Mouse (Mus musculus) kidney, embryonic 14.5 days (tissue): ENCODE data around the gene Hilpda. TPM values are rescaled to one million over a fixed set of nuclear protein-coding genes. Genes with fewer than 3 reads are reported as not detected.

ENCODE experiments used
- ATAC-seq: fragments of 200-750 bp; cut with Nextera tagmentation; 2 replicates; pipeline ENCODE4 v1.8.0; 2017; ENCODE audit warnings: moderate number of reproducible peaks, mild to moderate bottlenecking, moderate TSS enrichment, moderate library complexity; ENCODE audit not compliant: low FRiP score, low TSS enrichment
- H3K27ac ChIP-seq: fragments of 300-500 bp; sonication (generic); 2 replicates; pipeline ENCODE4 v1.5.1; 2014; ENCODE audit warnings: low read depth, mild to moderate bottlenecking, low read length, moderate library complexity, mixed read lengths
- H3K27me3 ChIP-seq: fragments of 300-500 bp; sonication (generic); 2 replicates; pipeline ENCODE4 v1.6.1; 2014; ENCODE audit warnings: mild to moderate bottlenecking, low read length; ENCODE audit not compliant: control insufficient read depth, insufficient read depth
- H3K36me3 ChIP-seq: fragments of 300-500 bp; sonication (generic); 2 replicates; pipeline ENCODE4 v1.6.1; 2014; ENCODE audit warnings: low read length, mixed read lengths; ENCODE audit not compliant: control insufficient read depth, insufficient read depth
- H3K4me1 ChIP-seq: fragments of 300-500 bp; sonication (generic); 2 replicates; pipeline ENCODE4 v1.6.1; 2014; ENCODE audit warnings: low read length, mixed read lengths; ENCODE audit not compliant: control insufficient read depth, insufficient read depth
- H3K4me2 ChIP-seq: fragments of 300-500 bp; sonication (generic); replicated peaks from 2 replicates; pipeline ENCODE4 v1.6.1; 2014; ENCODE audit warnings: low read depth, mild to moderate bottlenecking, low read length
- H3K4me3 ChIP-seq: fragments of 300-500 bp; sonication (generic); 2 replicates; pipeline ENCODE4 v1.5.1; 2014; ENCODE audit warnings: mild to moderate bottlenecking, low read length
- H3K9ac ChIP-seq: fragments of 300-500 bp; sonication (generic); 2 replicates; pipeline ENCODE4 v1.6.1; 2014; ENCODE audit warnings: low read depth, mild to moderate bottlenecking, low read length, moderate library complexity
- H3K9me3 ChIP-seq: fragments of 300-500 bp; sonication (generic); 2 replicates; pipeline ENCODE4 v1.6.1; 2016; ENCODE audit warnings: low read length; ENCODE audit not compliant: control insufficient read depth
- WGBS: fragments of 180-500 bp; shearing (Covaris S2); extraction: QIAGEN DNeasy Blood & Tissue Kit; methylation state at CpG from one replicate; pipeline ENCODE4 v1.1.7; 2014; 5-methylcytosine and 5-hydroxymethylcytosine counted together
- polyA plus RNA-seq: library from polyadenylated mRNA; unstranded; fragments of >200 nt; fragmentation: Nextera tagmentation; extraction: Ambion mirVana; gene quantifications from 2 replicates; pipeline ENCODE4 v1.2.1, GENCODE M21; 2014

Hilpda gene
- polyA plus RNA-seq, 1 experiment from 2014 or later, result 32.1 TPM

DNA sequence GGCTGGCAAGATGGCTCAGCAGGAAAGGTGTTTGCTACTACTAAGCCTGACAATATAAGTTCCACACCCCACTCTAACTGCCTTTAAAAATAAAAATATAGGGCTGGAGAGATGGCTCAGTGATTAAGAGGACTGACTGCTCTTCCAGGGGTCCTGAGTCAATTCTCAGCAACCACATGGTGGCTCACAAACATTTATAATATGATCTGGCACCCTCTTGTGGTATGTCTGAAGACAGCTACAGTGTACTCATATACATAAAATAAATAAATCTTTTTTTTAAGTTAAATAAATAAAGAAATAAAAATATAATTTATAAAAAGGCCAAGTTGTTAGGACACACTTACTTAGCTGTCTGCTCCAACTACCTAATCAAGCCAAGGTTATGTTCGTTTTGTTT is 30.0 kb upstream of the Hilpda start:
- WGBS, result 71% methylated on average over 1 of the region's 1 CpGs

DNA sequence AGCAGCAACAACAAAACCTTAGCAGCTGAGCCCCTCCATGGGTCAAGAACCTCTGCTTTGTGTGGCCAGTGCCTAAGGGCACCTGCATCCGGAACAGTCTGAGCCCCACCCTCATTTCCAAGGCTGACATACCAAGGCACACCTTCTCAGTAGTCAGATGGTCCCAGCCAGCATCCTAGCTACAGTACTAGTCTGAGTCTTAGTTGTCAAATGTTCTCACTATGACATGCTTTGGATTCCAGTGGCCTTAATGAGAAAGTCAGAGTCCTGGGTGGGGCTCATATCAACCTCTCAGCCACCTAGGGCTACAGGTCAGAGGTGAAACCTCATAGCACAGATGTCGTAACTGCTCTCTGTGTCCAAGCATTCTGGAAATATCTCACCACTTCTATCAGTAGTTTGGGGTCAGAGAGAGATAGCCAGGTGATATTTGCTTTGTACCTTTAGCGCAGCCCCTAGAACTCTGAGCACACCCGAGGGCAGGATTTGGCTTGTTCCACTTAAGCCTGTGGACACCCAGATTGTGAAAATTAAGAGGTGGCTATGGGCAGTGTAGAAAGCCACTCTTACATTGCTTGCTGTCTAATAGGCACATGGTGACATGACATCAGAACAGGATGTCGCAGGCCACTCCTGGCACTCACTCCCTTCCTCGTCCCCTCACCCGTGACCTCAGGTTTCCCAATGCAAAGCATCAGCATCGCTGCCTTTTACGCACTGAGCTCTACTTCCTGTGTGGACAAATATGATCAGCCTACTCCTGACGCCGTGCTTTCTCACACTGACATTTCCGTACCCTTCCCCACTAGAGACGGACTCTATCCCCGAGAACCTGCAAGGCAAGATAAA is 26.8 kb upstream of the Hilpda start:
- no peak overlapping the region for H3K4me2 ChIP-seq
- H3K9ac ChIP-seq, result no peak overlapping the region
- no peak overlapping the region for H3K27ac ChIP-seq
- WGBS, result 64% methylated on average over 14 of the region's 14 CpGs
- H3K9me3 ChIP-seq, result no peaks in the 10 kb centered on the region
- no peaks in the 10 kb centered on the region for H3K27me3 ChIP-seq
- H3K4me3 ChIP-seq, result no peak overlapping the region
- no peak for ATAC-seq
- H3K4me1 ChIP-seq, result no peaks in the 10 kb centered on the region
- H3K36me3 ChIP-seq, result no peaks in the 10 kb centered on the region

More for the DNA sequence above, 30.0 kb upstream of the Hilpda start:
- H3K4me2 ChIP-seq, result no peak overlapping the region
- H3K9me3 ChIP-seq, result no peaks in the 10 kb centered on the region
- no peak for ATAC-seq
- no peaks in the 10 kb centered on the region for H3K4me1 ChIP-seq
- no peak overlapping the region for H3K9ac ChIP-seq
- no peaks in the 10 kb centered on the region for H3K36me3 ChIP-seq
- H3K4me3 ChIP-seq, result no peak overlapping the region
- H3K27me3 ChIP-seq, result no peaks in the 10 kb centered on the region
- H3K27ac ChIP-seq, result no peak overlapping the region

DNA sequence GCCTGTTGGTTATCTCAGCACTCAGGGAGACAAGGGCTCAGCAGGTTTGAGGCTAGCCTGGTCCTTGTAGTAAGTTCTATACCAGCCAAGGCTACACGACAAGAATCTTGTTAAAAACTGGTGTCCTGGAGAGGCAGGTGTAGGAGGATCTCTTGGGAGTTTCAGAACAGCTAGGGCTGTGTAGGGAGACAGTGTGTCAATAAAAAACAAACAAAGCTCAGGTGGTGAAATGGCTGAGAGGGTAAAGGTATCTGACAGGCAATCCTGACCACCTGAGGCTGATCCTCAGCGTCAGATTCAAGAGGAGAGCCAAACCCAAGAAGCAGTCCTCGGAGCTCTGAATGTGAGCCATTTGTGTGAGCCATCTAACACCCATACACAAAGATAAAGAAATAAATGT is 26.1 kb upstream of the Hilpda start:
- Histone ChIP-seq H3K36me3 (no peaks in the 10 kb centered on the region), H3K9me3 (no peaks in the 10 kb centered on the region), H3K4me2 (no peak overlapping the region), H3K4me1 (no peaks in the 10 kb centered on the region), H3K9ac (no peak overlapping the region), H3K27me3 (no peaks in the 10 kb centered on the region), H3K27ac (no peak overlapping the region), H3K4me3 (no peak overlapping the region)
- 76% methylated on average over 3 of the region's 3 CpGs for WGBS
- no peak for ATAC-seq

DNA sequence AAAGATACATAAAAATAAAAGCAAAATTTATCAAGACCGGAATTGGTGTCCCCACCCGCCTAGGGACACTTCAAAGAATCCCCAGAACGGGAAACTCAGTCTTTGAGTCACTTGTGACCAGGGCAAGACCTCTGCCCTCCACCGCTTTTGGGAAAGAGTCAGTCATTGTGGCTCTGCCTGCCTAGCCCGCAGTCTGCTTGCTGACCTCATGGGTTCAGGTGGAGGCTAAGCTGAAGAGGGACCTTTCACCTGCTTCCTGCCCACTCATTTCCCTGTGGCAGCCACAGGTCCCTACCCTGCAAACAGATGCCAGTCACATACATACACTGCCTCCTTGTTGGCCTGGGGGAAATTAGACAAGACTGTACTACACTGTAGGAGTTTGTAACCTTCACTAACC is 25.7 kb upstream of the Hilpda start:
- H3K9me3 ChIP-seq, result no peaks in the 10 kb centered on the region
- no peaks in the 10 kb centered on the region for H3K4me1 ChIP-seq
- H3K4me2 ChIP-seq, result no peak overlapping the region
- WGBS, result 56% methylated on average over 5 of the region's 5 CpGs
- H3K27me3 ChIP-seq, result no peaks in the 10 kb centered on the region
- H3K27ac ChIP-seq, result no peak overlapping the region
- H3K36me3 ChIP-seq, result no peaks in the 10 kb centered on the region
- no peak overlapping the region for H3K9ac ChIP-seq
- H3K4me3 ChIP-seq, result no peak overlapping the region
- ATAC-seq, result no peak

DNA sequence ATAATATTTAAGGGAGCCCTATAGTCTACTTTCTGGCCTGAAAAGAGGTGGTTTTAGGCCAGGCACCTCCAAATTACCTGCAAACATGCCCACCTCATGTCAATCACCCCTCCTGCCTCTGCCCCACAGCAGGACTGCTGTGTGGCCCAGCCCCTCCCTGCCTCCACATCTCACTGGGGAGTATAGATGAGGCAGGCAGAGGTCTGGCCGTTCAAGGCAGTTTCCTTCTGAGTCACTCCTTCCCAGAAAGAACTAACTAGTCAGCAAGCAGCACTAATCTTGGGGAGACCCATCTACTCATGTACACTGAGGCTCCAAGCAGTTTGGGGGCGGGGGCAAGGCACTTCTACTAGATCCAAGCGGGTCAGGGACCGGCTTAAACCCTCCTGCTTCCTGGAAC is 25.2 kb upstream of the Hilpda start:
- no peaks in the 10 kb centered on the region for H3K9me3 ChIP-seq
- ATAC-seq, result no peak
- H3K4me3 ChIP-seq, result no peak overlapping the region
- no peaks in the 10 kb centered on the region for H3K27me3 ChIP-seq
- no peaks in the 10 kb centered on the region for H3K36me3 ChIP-seq
- H3K4me2 ChIP-seq, result no peak overlapping the region
- WGBS, result 43% methylated on average over 4 of the region's 4 CpGs
- H3K9ac ChIP-seq, result no peak overlapping the region
- H3K27ac ChIP-seq, result no peak overlapping the region
- H3K4me1 ChIP-seq, result no peaks in the 10 kb centered on the region

DNA sequence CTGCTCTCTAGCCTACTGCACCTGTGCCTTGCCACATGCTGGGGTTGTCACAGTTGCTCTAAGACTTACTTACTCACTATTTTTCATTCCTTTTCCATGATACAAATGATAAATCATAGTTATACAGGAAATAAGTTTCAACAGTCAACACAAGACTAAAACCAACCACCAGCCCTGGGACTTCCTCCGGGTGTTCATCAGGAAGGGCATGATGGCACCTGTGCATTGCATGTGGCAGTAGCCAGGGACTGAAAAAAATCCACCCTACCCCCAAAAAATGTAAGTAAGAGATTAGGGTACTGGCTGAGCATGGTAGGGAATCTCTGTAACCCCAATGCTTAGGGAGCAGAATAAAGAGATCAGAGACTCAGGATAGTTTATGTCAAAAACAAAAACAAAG is 12.9 kb upstream of the Hilpda start:
- Histone ChIP-seq H3K36me3 (no peaks in the 10 kb centered on the region), H3K9ac (no peak overlapping the region), H3K4me3 (no peak overlapping the region), H3K27ac (no peak overlapping the region), H3K27me3 (no peaks in the 10 kb centered on the region), H3K4me1 (no peaks in the 10 kb centered on the region), H3K4me2 (no peak overlapping the region), H3K9me3 (no peaks in the 10 kb centered on the region)
- 81% methylated on average over 1 of the region's 1 CpGs for WGBS
- no peak for ATAC-seq

DNA sequence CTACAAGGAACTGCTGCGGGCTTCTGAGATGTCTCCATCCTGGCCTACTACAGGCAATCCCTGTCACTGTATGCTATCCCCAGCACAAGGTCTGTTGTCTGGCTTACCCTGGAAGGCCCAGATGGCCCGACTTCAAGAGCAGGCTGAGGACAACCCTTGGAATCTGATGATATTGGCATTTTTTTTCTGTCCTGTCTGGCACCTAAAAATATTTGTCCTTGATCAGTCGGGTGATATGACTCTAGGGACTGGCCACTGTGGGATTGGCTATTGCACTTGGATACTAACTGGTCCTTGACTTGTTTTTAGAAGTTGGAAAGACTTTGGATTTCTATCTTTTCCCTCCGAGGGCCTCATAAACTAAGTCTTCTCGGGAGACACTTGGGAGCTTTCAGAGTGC is 10.5 kb upstream of the Hilpda start:
- WGBS, result 83% methylated on average over 5 of the region's 5 CpGs
- no peaks in the 10 kb centered on the region for H3K4me1 ChIP-seq
- no peak overlapping the region for H3K27ac ChIP-seq
- H3K4me2 ChIP-seq, result no peak overlapping the region
- H3K4me3 ChIP-seq, result no peak overlapping the region
- H3K27me3 ChIP-seq, result no peaks in the 10 kb centered on the region
- ATAC-seq, result no peak
- H3K9me3 ChIP-seq, result no peaks in the 10 kb centered on the region
- H3K9ac ChIP-seq, result no peak overlapping the region
- no peaks in the 10 kb centered on the region for H3K36me3 ChIP-seq

DNA sequence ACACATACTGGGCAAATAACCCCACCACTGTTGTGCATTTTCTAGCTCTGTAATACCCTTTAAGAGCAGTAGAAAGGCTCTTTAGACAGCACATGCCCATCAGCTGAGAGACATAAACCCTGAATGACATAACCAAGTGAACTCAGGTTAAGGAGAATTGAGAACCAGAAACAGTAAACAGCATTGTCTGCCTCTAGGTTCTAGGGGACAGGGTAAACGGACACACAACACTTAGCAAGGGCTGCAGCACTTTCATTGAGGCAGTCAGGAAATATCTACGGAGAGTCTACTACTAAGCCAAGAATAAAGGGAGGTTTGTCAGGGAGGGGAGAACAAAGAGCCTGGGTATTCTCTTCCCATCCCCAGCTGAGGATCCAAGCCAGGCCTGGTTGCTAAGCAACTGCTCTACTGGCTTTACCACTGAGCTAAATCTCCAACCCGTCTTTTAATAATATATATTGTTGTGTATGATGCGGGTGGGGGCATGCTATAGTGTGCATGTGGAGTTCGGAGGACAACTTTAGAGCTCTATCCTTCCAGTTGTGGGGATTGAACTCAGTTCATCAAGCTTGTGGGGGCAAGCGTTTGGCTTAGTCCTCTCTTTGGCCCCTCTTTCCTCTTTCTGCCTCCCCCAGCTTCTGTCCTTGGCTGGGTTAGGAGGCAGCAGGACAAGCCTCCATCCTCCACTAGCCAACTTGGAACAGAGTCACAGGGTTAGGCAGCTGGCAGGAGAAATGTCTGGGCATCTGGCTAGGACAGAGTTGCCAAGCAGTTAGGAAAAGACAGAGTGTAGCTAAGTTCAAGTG is 8.4 kb upstream of the Hilpda start:
- Histone ChIP-seq H3K9ac (no peak overlapping the region), H3K9me3 (no peaks in the 10 kb centered on the region), H3K36me3 (no peaks in the 10 kb centered on the region), H3K4me2 (no peak overlapping the region), H3K4me1 (no peaks in the 10 kb centered on the region), H3K27ac (no peak overlapping the region), H3K27me3 (no peaks in the 10 kb centered on the region), H3K4me3 (no peak overlapping the region)
- no peak for ATAC-seq
- 73% methylated on average over 6 of the region's 6 CpGs for WGBS

DNA sequence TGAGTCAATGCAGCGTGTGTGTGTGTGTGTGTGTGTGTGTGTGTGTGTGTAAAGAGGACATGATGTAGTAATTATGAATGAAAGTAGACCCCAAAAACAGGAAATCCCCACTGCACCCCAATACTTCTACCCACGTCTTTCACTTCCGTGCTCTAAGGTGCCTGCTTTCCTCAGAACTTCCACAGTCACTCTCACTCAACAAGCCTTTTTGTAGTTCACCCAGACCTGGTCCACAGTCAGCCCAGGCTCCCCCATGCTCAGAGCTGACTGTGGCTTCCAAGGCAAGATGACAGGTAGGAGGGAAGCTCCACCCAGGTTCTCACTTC is 7.9 kb upstream of the Hilpda start:
- H3K9me3 ChIP-seq, result no peaks in the 10 kb centered on the region
- no peak overlapping the region for H3K9ac ChIP-seq
- no peak overlapping the region for H3K27ac ChIP-seq
- WGBS, result 83% methylated on average over 3 of the region's 3 CpGs
- no peak overlapping the region for H3K4me2 ChIP-seq
- no peaks in the 10 kb centered on the region for H3K4me1 ChIP-seq
- H3K36me3 ChIP-seq, result no peaks in the 10 kb centered on the region
- no peak overlapping the region for H3K4me3 ChIP-seq
- ATAC-seq, result no peak
- H3K27me3 ChIP-seq, result no peaks in the 10 kb centered on the region
